Mouse (Mus musculus) bone marrow, adult 2 months (tissue): ENCODE measurements at regions not wholly inside any gene's neighbourhood (a gene's known extent, or its start where the extent isn't known, plus 50 kb on each side); places are given as distances from the start of the nearest gene placed in this dataset.

Experiments used
- H3K27ac ChIP-seq: fragments of 200-500 bp; 2 replicates; pipeline ENCODE4 v1.5.1; 2012; ENCODE audit warnings: low read depth, mild to moderate bottlenecking, control low read depth, inconsistent platforms, low read length; ENCODE audit not compliant: control insufficient read depth, poor library complexity, insufficient read depth
- H3K4me1 ChIP-seq: fragments of 200-500 bp; 2 replicates; pipeline ENCODE4 v1.6.1; 2011; ENCODE audit warnings: low read length; ENCODE audit not compliant: control insufficient read depth, insufficient read depth
- H3K4me3 ChIP-seq: fragments of 200-500 bp; replicated peaks from 2 replicates; pipeline ENCODE3; 2011; ENCODE audit warnings: mild to moderate bottlenecking, low read depth, low read length, control low read depth; ENCODE audit not compliant: control insufficient read depth
- CTCF ChIP-seq: fragments of 200-500 bp; IDR thresholded peaks from 2 replicates; pipeline ENCODE4 v1.5.1; 2011; ENCODE audit warnings: low read length, control low read depth; ENCODE audit not compliant: control insufficient read depth, insufficient read depth
- POLR2A ChIP-seq: fragments of 200-500 bp; IDR thresholded peaks from 2 replicates; pipeline ENCODE4 v1.6.1; 2011; ENCODE audit warnings: low read depth, mild to moderate bottlenecking, control low read depth, low read length, borderline replicate concordance; ENCODE audit not compliant: control insufficient read depth
- WGBS: fragments of 180-500 bp; shearing (Covaris S2); methylation state at CpG from one replicate; pipeline ENCODE4 v1.1.7; 2018; 5-methylcytosine and 5-hydroxymethylcytosine counted together

DNA sequence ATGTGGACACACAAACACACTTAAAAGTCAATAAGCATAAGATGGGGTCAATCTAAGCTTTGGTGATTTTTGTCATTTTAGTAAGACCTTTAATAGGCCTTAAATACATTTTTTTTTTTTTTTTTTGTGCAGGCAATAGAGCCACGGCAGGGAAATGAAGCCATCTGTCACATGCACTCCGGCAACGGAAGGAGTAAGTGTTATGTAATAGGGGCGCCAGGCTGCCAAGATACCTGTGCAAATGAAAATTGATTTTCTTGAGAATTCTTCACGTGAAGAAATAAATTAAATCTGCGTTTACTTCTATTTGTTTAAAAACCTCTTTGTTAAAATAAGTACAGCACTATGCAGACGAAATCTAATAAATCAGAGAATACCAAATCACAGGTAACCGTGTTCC is 54.6 kb upstream of the Card11 start:
- WGBS, result 26% methylated on average over 8 of the region's 8 CpGs
- TF ChIP-seq POLR2A (no peak), CTCF (no peak)
- Histone ChIP-seq H3K4me1 (peaks cover 11% of the 10 kb centered on the region), H3K27ac (no peak overlapping the region), H3K4me3 (no peak overlapping the region)

DNA sequence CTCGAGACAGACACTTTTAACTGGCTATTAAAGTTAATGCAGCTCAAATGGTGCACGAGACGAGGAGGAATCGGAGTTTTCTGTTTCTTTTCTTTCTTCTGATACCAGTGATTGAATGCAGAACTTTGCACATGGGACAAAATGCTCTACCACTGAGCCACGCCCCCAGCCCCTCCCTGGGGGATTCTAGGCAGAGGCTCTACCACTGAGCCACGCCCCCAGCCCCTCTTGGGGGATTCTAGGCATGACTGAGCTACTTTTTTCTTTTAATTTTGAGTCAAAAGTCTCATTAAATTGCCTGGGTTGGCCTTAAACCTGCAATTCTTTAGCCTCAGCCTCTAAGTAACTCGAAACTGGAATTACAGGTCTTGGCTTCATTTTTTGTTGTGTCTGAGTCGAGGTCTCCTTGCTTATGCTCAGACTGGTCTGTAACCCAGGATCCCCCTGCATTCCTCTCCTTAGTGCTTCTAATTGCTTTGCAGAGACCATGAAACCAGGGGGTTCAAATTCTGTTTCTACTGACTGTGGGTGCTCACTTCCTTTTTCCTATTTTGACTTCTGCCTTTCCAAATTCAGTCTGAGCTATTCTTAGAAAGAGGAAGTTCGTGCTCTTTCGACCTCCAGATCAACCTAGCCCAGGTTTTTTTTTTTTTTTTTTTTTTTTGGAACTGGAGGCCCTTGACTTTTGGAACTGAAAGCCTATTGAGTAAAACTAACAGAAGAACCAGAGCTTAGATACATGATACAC is 55.4 kb upstream of the Card11 start:
- TF ChIP-seq POLR2A (no peak), CTCF (no peak)
- whole genome bisulfite sequencing, result 10% methylated on average over 10 of the region's 10 CpGs
- H3K4me1 ChIP-seq, result peaks cover 11% of the 10 kb centered on the region
- H3K27ac ChIP-seq, result peak overlapping the region; percentile 80
- no peak overlapping the region for H3K4me3 ChIP-seq

DNA sequence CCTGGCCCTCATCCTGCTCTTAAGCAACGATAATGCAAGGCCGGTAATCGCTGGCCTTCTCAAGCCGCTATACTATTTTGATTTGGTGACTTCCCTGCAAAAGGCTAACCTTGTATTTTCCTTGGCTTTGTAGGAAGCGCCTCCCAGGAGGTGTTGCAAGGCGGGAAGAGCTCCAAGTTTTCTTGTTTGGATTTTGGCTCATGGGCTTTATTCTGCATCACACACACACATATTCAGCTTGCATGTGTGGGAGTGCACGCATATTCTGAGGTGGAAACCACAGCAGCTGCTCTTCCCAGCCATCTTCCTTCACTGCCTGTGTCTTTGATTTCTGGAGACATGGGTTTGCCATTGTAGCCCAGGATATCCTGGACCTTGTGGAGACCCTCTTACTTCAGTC is 57.8 kb upstream of the Card11 start:
- 50% methylated on average over 7 of the region's 7 CpGs for WGBS
- H3K4me1 ChIP-seq, result peaks cover 14% of the 10 kb centered on the region
- no peak overlapping the region for H3K4me3 ChIP-seq
- H3K27ac ChIP-seq, result no peak overlapping the region
- TF ChIP-seq CTCF (no peak), POLR2A (no peak)

DNA sequence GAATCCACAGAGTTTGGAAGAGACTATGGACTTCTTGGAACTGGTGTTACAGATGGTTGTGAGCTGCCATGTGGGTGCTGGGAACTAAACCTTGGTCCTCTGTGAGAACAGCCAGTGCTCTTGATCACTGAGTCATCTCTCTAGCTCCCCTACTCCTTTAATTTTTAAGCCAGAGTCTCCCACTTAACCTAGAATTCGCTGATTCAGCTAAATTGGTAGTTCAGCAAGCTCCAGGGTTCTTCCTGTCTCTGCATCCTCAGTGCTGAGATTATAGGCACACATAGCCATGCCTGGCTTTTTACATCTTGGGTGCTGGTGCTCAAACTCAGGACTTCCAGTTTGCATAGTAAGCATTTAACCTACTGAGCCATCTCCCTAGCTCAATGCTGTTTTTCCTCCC is 58.5 kb upstream of the Card11 start:
- TF ChIP-seq CTCF, result no peak
- no peak for TF ChIP-seq POLR2A
- no peak overlapping the region for H3K27ac ChIP-seq
- WGBS, result 68% methylated on average over 1 of the region's 1 CpGs
- H3K4me3 ChIP-seq, result no peak overlapping the region
- H3K4me1 ChIP-seq, result peaks cover 14% of the 10 kb centered on the region

DNA sequence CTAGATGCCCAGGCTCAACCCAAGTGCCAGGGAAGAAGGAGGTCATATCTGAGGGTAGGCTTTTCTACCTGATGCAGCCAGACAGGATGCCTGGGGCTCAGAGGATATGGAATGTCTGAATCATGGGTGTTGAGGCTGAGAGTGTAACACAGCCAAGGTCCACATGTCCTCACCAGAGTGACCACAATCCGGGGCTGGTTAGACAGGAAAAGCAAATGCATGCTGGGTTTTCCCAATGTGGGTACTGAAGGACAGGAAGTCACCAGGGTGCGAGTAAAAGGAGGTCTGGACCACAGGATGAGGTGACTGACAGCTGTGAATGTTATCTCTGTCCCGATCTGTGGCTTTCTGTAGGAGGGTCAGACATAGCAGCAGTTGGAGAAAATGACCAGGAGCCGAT is 61.8 kb upstream of the Card11 start:
- Histone ChIP-seq H3K4me3 (no peak overlapping the region), H3K27ac (no peak overlapping the region), H3K4me1 (peaks cover 5% of the 10 kb centered on the region)
- TF ChIP-seq CTCF (no peak), POLR2A (no peak)
- WGBS, result 3% methylated on average over 4 of the region's 4 CpGs

DNA sequence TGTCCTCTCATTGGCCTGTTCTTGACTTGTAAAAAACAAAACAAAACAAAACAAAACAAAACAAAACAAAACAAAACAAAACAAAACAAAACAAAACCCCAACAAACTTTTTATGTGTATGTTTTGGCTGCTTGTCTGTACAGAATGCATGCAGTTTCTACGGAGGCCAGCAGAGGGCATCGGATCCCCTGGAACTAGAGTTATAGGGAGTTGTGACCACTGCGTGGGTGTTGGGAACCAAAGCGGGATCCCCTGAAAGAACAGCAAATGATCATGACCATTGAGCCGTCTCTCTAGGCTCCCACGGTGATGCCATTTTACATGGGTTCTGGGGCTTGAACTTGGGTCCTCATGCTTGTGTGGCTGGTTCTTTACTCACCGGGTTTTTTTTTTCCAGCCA is 67.2 kb upstream of the Card11 start:
- 81% methylated on average over 7 of the region's 7 CpGs for WGBS

DNA sequence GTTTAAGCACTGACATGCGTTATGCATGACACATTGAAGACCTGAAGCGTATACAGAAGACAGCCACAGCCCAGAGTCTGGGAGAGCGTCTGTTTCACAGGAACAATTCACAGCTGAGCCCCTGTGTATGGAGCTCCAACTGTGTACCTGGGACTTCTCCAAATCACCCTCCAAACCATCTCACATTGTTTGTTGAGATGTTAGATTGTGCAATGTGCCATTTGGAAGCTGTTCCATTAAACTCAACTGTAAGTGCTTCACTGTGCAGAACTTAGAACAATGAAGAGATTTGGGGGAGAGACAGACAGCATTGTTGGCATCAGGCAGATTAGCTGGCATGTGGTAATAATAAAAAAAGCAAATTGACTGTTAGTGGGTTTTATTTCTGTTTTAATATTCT is 74.1 kb upstream of the Card11 start:
- H3K27ac ChIP-seq, result no peak overlapping the region
- 88% methylated on average over 3 of the region's 3 CpGs for WGBS
- TF ChIP-seq CTCF (no peak), POLR2A (no peak)
- no peak overlapping the region for H3K4me3 ChIP-seq
- H3K4me1 ChIP-seq, result no peaks in the 10 kb centered on the region

More for the DNA sequence above, 67.2 kb upstream of the Card11 start:
- H3K4me1 ChIP-seq, result peaks cover 2% of the 10 kb centered on the region
- no peak overlapping the region for H3K27ac ChIP-seq
- no peak overlapping the region for H3K4me3 ChIP-seq
- TF ChIP-seq CTCF, result peak; percentile 40; the same call in 1 of the 2 replicates
- no peak for TF ChIP-seq POLR2A

DNA sequence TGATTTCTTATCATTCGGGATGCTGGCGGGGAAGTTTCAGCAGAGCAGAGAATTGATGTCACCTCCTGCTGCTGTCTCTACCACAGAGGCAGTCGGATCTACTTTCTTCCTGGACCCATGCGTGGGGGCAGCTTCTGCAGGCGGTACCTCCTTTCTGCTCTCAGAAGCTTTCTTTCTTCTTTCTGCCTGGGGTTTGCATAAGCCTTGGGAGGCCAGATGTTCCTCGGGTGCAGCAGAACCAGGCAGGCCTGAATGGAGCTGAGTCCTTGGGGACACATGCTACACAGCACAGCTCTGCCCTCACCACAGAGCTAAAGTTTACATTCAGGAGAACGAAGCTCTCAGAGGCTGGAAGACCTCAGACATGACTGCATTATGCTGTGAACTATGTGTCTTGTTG is 75.8 kb upstream of the Card11 start:
- no peak for TF ChIP-seq CTCF
- no peak for TF ChIP-seq POLR2A
- H3K27ac ChIP-seq, result no peak overlapping the region
- no peak overlapping the region for H3K4me3 ChIP-seq
- WGBS, result 63% methylated on average over 7 of the region's 7 CpGs
- peaks cover 3% of the 10 kb centered on the region for H3K4me1 ChIP-seq

DNA sequence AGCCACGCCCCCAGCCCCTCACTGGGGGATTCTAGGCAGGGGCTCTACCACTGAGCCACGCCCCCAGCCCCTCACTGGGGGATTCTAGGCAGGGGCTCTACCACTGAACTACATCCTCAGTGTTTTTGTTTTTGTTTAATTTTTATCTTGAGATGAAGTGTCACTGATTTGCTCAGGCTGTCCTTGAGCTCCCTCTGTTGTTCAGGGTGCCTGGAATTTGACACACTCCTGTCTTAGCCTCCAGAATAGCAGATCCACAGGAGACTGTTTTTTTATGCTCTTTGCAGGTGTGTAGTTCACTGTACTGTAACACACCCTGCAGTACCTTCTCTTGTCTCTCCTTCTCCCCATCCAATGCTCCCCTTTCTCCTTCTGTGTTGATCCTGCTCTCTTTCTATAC is 76.6 kb upstream of the Card11 start:
- 81% methylated on average over 2 of the region's 2 CpGs for WGBS
- peaks cover 3% of the 10 kb centered on the region for H3K4me1 ChIP-seq
- H3K27ac ChIP-seq, result no peak overlapping the region
- TF ChIP-seq POLR2A (no peak), CTCF (peak; percentile 41)
- H3K4me3 ChIP-seq, result no peak overlapping the region
